Mouse (Mus musculus) adrenal gland, adult (tissue): ENCODE measurements at regions not wholly inside any gene's neighbourhood (a gene's known extent, or its start where the extent isn't known, plus 50 kb on each side); places are given as distances from the start of the nearest gene placed in this dataset.
A peak's percentile ranks its signal among the peaks of the same experiment; 100 is the strongest.

Source experiments
- DNase-seq, 2 experiments: peaks; one replicate each; pipeline ENCODE4 v3.0.0; 2022 to 2023; ENCODE audit warnings: low spot score in 1 of 2; ENCODE audit not compliant: inconsistent age in 2 of 2

DNA sequence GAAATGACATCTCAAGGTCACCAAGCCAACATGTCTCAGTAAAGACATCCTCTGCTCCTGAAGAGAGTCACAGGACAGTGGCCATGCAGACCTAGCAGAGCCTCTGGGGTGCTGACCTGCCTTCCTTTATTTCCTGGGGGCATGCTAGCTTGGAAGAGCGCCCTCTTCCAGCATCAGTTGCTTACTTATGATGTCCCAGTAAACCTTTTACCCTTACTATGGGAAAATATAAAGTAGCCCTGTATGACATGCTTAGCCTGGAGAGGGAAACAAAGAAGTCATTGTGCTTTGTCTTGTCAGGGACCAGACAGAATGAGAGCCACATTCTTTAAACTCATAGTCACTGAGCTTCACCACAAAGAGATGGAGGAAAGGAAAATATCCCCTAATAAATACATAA is 82.9 kb downstream of the Postn start:
- DNase-seq: peak in 1 of 2 experiments; percentile 50

DNA sequence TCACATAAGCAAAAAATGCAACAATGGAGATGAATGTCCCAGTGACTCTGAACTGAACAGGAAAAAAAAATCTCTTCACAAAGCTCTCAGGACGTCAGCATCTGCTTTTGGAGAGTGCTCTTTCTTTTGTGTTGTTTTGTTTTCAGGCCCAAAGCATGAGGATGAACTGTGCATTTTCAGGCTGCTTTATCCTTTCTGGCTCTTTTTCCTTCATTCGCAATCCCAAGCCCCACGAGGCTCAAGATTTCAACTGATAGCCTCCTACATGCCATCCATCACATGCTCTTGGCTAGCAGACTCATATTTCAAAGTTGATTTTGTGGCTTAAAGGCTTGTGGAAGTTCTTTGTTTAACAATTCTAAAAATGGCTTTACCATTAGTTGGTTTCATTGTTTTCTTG is 86.0 kb downstream of the Postn start:
- DNase-seq: no peak

DNA sequence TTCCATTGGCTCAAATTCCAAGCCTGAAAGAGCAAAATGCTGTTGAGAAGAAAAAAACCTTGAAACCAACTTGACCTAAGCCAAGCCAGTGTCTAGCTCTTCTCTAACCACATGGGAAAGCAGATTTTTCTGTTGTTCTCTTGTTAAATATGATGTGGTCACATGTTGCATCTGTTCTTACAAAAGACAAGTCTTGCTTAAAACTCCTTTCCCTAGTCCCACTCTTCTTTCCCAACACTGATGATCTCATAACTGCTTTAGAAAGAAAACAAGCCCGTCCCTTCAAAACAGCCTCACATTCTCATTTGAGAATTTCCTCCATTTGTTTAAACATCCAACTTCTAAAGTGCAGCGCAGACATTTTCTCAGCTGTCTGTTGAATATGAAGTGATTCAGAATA is 96.5 kb downstream of the Postn start:
- no peak for DNase-seq

DNA sequence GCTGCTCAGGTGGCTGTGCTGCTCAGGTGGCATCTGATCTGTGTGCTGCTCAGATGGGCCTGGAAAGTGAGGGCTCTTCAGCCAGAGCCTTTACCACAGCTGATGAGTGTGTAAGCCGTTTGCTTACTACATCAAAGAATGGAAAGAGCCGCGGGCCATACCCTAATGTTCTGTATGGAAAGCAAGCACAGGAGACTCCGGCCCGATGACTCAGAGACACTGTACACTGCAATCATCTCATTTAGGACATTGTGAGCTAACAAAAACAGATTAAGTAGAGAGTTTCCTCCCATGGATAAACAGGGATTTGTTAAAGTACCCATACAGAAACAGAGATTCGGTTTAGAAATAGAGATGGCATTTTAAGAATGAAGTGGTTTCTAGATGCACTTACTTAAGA is 100.5 kb downstream of the Postn start:
- no peak for DNase-seq

DNA sequence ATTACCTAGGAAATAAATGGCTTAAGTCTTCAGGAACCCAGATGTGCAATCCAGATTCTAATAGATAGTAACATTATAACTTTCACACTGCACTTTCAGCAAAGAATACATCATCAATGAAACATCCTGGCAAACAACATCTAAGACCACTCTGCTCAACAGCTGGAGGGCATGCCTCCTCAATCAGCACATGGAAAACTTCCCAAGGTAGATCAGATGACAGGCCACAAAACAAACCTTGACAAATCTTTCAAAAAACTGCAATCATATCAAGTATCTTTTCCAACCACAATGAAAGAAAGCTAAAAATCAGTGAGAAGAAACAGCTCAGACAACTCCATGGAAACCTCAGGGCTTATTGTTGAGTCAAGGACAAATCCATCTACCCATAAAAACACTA is 105.2 kb downstream of the Postn start:
- DNase-seq: no peak

DNA sequence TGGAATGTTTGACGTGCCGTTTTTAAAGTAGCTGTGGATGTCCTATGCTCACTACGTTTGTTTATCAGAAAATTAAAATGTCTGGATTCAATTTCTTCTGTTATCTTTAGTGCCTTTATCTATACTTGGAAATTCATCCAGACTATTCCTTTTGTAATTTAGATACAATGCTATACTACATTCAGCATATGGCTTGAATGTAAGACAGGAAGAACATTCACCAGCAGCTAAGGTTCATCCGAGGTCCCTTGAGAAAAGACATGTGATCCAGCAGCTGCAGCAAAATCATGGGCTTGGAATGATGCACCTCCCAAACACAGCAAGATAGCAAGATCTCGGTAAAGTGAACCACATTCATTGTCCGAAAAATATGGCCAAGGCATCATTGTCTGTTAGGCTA is 113.3 kb downstream of the Postn start:
- DNase-seq: no peak

DNA sequence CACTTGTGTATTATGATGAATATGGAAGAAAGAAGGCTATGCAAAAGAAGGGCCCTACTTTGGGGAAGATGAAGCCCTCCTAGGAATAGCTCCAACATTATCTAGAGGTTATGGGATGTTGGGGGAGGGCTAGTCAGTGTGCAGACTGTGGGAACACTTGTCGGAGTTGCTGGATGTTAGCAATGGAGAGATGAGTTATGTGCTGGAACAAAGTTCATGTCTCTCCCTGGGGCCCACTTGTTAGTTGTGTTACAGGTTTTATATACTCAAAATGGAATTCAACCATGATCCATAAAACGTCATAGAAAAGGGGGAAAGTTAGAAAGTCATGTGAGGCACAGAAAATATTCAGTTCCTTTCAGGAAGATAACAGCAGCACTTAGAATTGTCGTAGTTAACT is 115.0 kb downstream of the Postn start:
- DNase-seq: no peak

DNA sequence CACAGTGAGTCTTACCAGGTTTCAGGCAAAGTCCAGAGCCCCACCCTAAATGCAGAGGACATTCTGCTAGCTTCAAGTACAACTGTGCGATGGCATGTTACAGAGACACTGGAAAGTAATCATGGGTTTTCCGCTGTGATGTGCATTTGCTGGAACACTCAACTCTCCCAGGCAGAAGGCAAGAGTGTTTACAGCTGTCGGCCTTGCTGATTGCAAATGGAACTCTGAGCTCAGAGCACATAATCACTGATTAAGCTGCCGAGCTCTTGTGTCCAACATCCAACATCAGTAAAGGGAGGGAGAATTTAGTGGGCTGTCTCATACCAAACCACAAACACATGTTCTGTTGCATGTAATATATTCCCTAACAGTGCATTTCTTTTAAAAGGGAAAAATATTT is 117.1 kb downstream of the Postn start:
- no peak for DNase-seq

DNA sequence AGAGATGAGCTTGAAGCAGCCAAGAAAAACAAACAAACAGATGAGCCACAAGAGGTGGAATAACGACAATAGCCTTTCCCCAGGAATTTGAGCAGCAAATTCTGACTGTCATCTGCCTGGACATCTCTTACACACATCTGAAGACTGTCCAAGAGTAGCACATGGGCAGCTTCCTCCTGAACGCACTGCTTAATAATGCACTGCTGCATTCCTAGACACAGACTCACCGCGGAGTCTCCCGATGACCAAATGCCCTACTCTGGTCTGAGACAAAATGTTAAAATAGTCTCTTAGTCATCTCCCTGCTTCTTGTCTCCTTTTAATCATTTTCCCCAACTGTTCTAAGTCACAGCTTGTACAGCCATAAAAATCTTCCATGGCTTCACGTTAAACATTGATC is 119.3 kb downstream of the Postn start:
- DNase-seq: peak in 1 of 2 experiments; percentile 7

DNA sequence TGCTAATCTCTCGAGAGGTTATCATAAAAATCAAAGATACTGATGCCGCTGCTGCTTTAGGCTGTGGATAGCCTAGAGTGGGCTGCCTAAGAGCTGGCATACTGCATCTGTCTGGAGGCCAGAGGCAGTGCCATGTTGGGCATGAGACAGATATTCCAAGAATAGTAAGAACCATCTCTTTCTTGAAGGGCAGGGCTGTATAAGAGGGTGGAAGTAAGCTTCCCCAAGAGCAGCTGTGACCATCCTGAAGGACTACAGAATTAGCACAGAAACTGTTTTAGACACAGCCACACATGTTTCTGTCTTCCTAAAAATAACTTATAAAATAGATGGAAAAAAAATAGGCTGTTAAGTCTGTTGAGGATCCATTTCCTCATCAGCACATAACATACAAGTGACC is 126.4 kb downstream of the Postn start:
- no peak for DNase-seq

DNA sequence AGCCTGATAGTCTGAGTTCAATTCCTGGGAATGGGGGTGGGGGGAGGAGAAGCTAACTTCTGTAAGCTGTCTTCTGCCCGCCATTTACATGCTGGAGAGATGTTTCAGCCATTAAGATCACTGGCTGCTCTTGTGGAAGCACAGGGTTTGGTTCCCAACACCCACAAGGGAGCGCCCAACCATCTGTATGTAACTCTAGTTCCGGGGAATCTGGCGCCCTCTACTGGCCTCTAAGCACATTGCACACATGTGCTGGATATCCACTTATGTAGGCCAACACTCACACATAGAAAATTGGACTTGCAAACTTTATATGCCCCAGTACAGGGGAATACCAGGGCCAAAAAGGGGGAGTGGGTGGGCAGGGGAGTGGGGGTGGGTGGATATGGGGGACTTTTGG is 126.9 kb downstream of the Postn start:
- no peak for DNase-seq

DNA sequence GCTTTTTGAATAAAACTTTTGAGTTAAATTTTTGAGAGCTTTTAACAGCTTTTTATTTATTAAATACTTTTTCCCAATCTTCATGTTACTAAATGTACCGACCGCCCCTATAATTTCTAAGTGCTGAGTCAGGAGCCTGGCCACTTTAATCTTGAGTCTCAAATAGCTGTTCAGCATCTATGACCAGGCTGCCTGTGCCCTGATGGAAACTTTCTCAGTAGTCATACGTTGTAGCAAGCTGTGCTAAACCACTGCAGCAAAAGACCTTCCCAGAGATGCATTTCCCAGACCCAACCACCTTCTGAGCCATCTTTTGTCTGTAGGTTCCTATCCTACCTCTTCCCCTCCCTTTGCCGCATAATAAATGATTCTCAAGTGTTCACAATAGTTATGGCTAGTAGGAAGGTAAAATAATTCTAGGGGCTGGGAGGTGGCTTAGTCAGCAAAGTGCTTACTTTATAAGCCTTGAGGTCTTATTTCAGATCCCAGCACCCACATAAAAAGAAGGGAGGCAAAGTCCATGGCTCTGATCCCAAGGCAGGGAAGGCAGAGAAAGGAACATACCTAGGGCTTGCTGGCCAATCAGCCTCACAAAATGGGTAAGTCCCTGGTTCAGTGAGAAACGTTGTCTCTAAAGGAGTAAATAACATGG is 129.5 kb downstream of the Postn start:
- DNase-seq: no peak

DNA sequence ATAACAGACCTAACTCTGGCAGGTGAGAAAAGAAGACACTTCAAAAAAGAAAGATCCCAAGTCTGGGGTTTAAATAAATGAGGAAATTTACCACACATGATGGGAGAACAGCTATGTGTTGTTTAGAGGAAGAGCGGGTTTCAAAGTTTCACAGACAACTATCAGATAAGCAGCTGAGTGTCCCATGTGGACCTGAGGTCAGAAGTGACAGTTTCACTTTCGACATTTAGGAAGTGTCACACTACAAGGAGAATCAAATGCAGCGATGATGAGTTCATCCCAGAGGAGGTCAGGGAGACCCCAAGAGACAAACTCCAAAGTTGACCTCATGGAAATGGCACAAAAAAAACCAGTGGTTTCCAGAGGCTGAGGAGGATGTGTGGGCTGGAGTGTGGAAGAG is 132.7 kb downstream of the Postn start:
- DNase-seq: no peak

DNA sequence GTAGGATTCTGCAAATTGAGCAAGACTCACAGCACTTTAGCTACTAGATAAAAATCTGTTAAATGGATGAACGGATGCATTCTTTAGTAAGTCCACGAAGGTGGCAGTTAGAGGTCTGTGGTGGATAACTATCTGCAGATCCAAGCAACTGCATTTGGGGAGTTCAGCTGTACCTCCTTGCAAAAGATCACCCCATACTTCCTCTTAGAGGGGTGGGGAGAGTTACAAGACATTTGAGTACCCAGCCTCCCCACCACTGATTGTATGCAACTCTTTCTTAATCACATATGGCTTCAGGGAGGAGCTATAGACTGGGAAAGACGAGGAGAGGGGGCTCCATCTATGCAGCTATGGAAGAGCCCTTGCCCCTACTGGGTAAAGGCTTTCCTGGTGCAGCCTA is 144.1 kb downstream of the Postn start:
- no peak for DNase-seq

DNA sequence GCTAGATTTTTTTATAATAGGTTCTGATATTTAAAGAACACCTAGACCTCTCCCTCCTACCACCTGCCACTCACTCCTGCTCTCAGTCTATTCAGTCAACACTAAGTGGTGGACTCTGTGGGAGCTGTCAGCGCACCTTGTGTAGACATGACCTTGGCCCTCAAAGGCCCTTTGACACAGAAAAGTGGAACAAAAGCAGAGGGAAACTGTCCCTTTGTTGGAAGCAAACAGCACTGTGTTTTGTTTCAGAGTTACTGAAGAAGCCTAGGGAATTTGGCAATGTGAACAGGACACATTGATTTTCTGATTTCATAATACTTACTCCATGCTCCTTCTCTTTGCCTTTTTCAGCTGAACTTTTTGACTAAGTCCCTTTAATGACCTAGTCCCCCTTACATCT is 146.7 kb downstream of the Postn start:
- DNase-seq: no peak

DNA sequence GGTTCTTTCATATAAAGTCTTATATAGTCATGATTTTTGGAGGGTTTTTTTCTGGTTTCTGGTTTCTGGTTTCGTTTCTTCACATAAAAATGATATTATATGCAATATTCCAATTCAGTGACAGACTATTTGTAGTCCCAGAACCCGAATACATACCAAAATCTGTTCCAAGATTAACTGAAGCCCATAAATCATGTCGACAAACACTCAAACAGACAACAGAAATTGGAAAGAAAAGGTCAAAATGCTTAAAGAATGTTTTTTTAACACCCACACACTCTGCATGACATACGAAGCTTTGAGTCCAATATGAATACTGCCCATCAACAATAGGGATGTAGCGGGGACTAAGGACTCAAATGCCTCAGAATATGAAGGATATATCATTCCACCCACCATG is 148.0 kb downstream of the Postn start:
- no peak for DNase-seq

DNA sequence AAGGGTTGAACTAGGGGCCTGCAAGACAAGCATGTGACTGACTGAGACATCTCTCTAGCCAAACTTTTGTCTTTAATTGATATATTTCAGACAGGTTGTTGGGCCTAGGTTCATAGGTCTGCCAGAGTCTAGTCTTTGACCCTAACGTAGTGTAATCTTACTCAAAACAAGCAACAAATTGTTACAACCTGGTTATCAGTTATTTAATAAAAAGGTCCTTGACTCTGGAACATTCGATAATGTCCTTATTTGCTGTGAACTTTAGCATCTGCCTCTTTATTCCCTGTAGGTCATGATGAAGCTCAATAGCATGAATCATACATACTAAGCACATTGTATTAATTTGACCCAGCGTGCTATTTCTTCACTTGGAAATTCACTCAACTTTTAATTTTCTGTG is 156.3 kb downstream of the Postn start:
- no peak for DNase-seq

DNA sequence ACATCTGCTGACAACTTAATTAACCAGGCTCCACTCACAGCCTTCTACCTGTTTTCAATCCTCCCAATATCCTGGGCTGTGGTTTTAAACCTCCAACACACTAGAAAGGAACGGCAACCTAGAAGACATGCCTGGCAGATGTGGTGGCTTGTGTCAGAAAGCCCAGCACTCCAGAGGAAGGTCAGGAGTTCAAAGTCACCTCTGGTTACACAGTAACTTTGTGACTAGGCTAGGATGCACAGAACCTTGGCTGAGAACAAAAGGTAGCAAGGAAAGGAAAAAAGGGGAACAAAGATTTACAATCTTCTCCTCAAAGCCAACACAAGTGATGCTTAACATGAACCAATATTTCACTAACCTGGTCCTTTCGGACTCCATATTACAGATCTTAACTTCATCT is 161.8 kb downstream of the Postn start:
- DNase-seq: no peak

DNA sequence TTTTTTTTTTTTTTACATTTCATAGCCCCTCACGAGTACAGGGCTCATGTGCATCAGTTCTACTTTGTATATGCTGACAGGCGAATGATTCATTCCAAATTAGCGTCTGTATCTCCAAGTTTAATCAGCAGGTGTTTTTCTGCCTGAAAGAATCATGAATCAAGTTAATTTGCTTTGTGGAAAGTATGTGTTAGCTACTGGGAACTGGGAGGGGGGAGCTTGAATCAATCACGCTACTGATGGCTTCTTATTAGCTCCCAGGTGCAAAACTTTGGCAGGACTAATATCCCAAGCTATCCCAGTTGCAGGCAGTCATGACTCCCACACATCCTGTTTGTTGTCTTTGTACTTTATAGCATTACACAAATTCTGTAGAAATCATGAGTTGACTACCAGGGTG is 165.7 kb downstream of the Postn start:
- no peak for DNase-seq

DNA sequence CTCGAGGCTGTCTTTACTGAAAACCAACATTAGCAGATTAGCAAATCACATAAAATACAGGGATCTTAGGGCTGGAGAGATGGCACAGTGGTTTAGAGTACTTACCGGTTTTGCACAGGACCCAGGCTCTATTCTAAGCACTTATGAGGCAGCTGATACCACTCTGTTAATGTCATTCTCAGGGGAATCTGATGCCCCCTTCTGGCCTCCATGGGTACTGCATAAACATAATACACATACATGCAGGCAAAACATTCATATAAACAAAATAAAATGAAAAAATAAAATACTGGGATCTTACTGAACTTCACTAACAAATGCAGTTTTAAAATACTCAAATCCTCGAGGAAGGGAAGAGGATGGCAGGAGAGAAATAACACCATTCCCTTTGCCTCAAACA is 164.3 kb upstream of the Supt20 start:
- peak in 1 of 2 experiments; percentile 38 for DNase-seq

DNA sequence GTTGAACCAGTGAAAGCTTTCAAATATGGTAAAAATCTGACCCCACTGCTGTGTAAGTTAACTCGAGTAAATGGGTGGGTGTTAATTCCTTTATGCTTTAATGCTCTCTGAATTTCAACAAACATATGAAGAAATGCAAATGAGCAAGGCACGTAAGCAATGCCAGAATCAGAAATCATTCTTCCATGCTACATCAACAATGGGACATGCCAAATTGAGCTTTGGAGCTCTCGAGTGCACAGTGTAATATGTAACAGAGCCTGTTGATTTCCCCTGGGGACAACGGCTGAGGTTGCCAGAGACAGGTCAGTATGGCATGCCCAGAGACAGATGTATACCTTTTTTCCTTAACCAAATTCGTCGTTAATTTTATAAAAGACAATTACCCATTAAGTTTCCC is 162.4 kb upstream of the Supt20 start:
- DNase-seq: no peak

DNA sequence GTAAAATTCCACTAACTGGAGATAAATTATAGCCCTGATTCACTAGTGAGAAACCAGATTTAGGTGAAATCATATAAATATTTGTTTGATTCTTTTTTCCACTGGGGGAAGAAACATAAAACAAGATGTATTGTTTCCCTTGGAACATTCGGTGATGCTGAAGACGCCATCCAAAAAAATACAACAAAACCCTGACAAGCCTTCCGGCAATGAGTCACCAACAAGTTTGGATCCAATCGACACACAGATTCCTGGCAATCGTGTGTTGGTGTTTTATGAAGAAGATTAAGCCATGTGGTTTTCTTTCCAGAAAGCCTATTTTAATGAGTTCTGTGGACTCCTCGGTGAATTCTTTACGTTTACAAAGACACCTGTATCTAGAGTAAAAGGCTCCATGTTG is 157.2 kb upstream of the Supt20 start:
- no peak for DNase-seq

DNA sequence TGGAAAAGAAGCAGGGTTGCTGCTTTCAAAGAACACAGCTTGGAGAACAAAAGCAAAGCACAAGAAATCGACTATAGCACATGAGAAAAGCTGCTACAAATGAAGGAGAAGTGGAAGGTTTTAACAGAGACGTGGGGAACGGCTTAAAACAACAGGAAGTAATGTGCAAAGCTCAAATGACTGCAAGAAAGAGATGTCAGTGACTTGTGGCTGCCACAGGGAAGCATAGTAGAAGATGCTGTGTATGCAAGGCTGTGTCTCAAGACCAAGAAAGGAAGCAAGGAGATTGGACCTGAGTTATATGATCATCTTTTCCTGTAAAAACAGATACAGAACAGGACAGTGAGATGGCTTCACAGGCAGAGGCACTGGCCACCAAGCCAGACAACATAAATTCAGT is 154.6 kb upstream of the Supt20 start:
- no peak for DNase-seq
